Mouse (Mus musculus) heart, embryonic 15.5 days (tissue): ENCODE results near the gene Ednra. TPM values are rescaled to one million over a fixed set of nuclear protein-coding genes. Genes with fewer than 3 reads are reported as not detected.

ENCODE experiments used
- ATAC-seq: fragments of 200-750 bp; cut with Nextera tagmentation; replicated peaks from 2 replicates; pipeline ENCODE4 v1.8.0; 2017; ENCODE audit warnings: low read depth, moderate TSS enrichment; ENCODE audit not compliant: insufficient number of reproducible peaks, insufficient read depth, low FRiP score
- H3K27ac ChIP-seq: fragments of 300-500 bp; sonication (generic); 2 replicates; pipeline ENCODE4 v1.5.1; 2015; ENCODE audit warnings: mild to moderate bottlenecking, inconsistent platforms
- H3K27me3 ChIP-seq: fragments of 300-500 bp; sonication (generic); 2 replicates; pipeline ENCODE4 v1.6.1; 2015; ENCODE audit warnings: inconsistent platforms
- H3K36me3 ChIP-seq: fragments of 300-500 bp; sonication (generic); 2 replicates; pipeline ENCODE4 v1.6.1; 2015; ENCODE audit warnings: mild to moderate bottlenecking, inconsistent platforms
- H3K4me1 ChIP-seq: fragments of 300-500 bp; sonication (generic); replicated peaks from 2 replicates; pipeline ENCODE4 v1.6.1; 2015; ENCODE audit warnings: inconsistent platforms
- H3K4me2 ChIP-seq: fragments of 300-500 bp; sonication (generic); 2 replicates; pipeline ENCODE4 v1.6.1; 2015; ENCODE audit warnings: inconsistent platforms, mild to moderate bottlenecking, moderate library complexity
- H3K4me3 ChIP-seq: fragments of 300-500 bp; sonication (generic); 2 replicates; pipeline ENCODE4 v1.5.1; 2015; ENCODE audit warnings: mild to moderate bottlenecking, inconsistent platforms
- H3K9ac ChIP-seq: fragments of 300-500 bp; sonication (generic); 2 replicates; pipeline ENCODE4 v1.6.1; 2015; ENCODE audit warnings: mild to moderate bottlenecking, inconsistent platforms
- H3K9me3 ChIP-seq: fragments of 300-500 bp; sonication (generic); replicated peaks from 2 replicates; pipeline ENCODE4 v1.6.1; 2016; ENCODE audit warnings: inconsistent platforms
- WGBS: fragments of 180-500 bp; shearing (Covaris S2); methylation state at CpG from one replicate; pipeline ENCODE4 v1.1.7; 2015; ENCODE audit warnings: mixed read lengths; 5-methylcytosine and 5-hydroxymethylcytosine counted together
- polyA plus RNA-seq: library from polyadenylated mRNA; unstranded; fragments of >200 nt; fragmentation: Nextera tagmentation; extraction: Ambion mirVana; gene quantifications from 2 replicates; pipeline ENCODE4 v1.2.1, GENCODE M21; 2015

The Ednra gene
- polyA plus RNA-seq, 1 experiment from 2014 or later, result 35.6 TPM

DNA sequence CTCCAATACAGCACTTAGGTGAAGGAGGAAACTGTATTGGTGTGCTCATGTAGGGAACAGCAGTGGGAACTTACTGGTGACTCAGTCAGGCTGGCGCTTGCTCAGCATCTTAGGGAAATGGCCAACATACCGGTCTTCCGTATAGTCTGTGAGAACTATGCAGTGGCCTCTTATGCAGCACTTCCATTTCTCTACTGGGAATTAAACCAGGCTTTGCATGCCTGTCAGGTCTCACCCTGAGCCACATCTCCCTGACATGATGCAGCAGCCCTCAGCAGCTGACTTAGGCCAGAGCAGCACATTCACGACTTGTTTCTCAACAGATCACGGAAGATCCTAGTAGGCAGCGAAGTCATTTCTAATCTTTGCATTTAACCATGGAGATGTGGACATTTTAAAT is 39.9 kb downstream of the Ednra start:
- Histone ChIP-seq H3K4me3 (no peak overlapping the region), H3K4me2 (no peak overlapping the region), H3K27ac (peak overlapping the region; percentile 30; the same call in 1 of the 2 replicates), H3K9me3 (no peaks in the 10 kb centered on the region), H3K36me3 (peaks cover 9% of the 10 kb centered on the region), H3K4me1 (peaks cover 25% of the 10 kb centered on the region), H3K27me3 (no peaks in the 10 kb centered on the region), H3K9ac (no peak overlapping the region)
- no peak for ATAC-seq
- 65% methylated on average over 6 of the region's 6 CpGs for WGBS

DNA sequence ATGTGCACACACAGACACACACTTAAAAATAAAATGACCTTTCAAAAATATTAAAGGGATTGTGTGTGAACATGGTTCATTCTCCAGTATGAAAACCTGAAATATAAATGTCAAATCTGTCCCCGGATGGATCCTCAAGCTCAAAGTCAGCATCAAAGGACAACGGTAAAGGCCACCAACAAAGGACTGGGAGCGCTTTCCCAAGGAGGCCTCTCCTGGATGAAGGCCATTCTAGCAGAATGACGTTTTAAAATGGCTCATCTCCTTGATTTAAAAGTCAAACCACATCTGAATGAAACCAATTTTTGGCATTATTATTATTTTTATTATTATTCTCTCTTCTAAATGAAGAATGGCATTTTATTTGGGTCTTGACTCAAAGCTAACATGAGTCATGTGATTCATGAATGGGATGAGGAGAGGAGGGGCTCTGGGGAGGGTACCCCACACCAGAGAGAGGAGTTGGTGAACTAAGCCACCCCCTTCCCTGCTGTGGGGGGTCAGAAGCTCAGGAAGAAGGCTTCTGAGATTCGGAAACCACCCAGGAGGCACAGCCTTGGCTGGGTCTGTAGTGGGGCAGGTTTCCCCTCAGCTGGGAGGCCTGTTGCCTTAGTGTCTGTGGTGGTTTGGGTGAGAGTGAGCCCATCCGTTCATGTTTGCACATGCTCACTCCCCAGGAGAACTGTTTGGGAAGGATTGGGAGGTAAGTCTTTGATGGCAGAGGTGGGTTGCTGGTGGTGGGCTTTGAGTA is 40.7 kb downstream of the Ednra start:
- WGBS, result 76% methylated on average over 6 of the region's 6 CpGs

GRCm38 (mm10) chr8:77682008-77682934 is 42.0 kb downstream of the Ednra start:
- no peak overlapping the region for H3K9ac ChIP-seq

More for the DNA sequence above, 40.7 kb downstream of the Ednra start:
- Histone ChIP-seq H3K4me2 (no peak overlapping the region), H3K27ac (peak overlapping the region; percentile 42; the same call in 1 of the 2 replicates), H3K27me3 (no peaks in the 10 kb centered on the region), H3K4me3 (no peak overlapping the region), H3K4me1 (peaks cover 24% of the 10 kb centered on the region), H3K9ac (no peak overlapping the region), H3K36me3 (peaks cover 9% of the 10 kb centered on the region), H3K9me3 (no peaks in the 10 kb centered on the region)
- no peak for ATAC-seq

GRCm38 (mm10) chr8:77672036-77672435 is 52.2 kb downstream of the Ednra start:
- Histone ChIP-seq H3K36me3 (peaks cover 35% of the 10 kb centered on the region), H3K9me3 (no peaks in the 10 kb centered on the region), H3K27ac (peak overlapping the region; percentile 65; the same call in 1 of the 2 replicates), H3K4me1 (peaks cover 25% of the 10 kb centered on the region), H3K4me2 (no peak overlapping the region), H3K27me3 (no peaks in the 10 kb centered on the region), H3K9ac (no peak overlapping the region), H3K4me3 (no peak overlapping the region)
- 21% methylated on average over 4 of the region's 4 CpGs for WGBS
- no peak for ATAC-seq

More at GRCm38 (mm10) chr8:77682008-77682934, 42.0 kb downstream of the Ednra start:
- peak overlapping the region; percentile 28 for H3K4me2 ChIP-seq
- peaks cover 9% of the 10 kb centered on the region for H3K36me3 ChIP-seq
- H3K9me3 ChIP-seq, result no peaks in the 10 kb centered on the region
- H3K4me3 ChIP-seq, result no peak overlapping the region
- ATAC-seq, result no peak
- H3K4me1 ChIP-seq, result peaks cover 24% of the 10 kb centered on the region
- 26% methylated on average over 15 of the region's 15 CpGs for WGBS
- H3K27ac ChIP-seq, result peak overlapping the region; percentile 43
- H3K27me3 ChIP-seq, result no peaks in the 10 kb centered on the region

DNA sequence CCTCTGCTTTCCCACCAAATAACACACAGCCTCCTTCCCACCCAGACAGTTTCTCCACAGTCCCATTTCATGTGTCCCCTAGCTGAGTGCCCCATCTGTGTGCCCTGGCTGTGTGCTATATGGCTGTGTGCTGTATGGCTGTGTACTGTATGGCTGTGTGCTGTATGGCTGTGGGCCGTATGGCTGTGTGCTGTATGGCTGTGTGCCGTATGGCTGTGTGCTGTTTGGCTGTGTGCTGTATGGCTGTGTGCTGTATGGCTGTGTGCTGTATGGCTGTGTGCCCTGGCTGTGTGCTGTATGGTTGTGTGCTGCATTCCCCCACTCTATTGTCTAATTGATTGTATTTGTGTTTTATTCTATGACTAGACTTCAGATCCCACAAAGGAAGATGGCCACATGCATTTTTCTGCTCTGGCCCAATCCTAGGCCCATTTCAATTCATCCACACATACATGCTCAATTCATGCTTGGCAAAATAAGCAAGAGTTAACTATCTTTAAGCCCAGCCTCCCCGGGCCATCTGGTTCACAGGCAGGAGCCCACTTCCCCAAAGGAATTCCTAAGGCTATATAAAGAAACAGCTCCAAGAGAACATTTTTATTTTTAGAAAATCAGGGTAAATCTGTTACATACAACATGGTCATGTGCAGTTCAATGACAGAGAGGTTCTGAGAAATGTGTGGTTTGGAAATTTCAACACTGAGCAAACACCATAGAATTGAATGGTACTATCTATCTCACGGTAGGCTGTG is 53.5 kb downstream of the Ednra start:
- Histone ChIP-seq H3K4me2 (no peak overlapping the region), H3K27ac (peak overlapping the region; percentile 65), H3K4me1 (peaks cover 25% of the 10 kb centered on the region), H3K9ac (no peak overlapping the region), H3K4me3 (no peak overlapping the region), H3K36me3 (peaks cover 43% of the 10 kb centered on the region), H3K9me3 (no peaks in the 10 kb centered on the region), H3K27me3 (no peaks in the 10 kb centered on the region)
- 63% methylated on average over 4 of the region's 4 CpGs for WGBS
- ATAC-seq, result no peak; the same call in 1 of the 2 replicates

DNA sequence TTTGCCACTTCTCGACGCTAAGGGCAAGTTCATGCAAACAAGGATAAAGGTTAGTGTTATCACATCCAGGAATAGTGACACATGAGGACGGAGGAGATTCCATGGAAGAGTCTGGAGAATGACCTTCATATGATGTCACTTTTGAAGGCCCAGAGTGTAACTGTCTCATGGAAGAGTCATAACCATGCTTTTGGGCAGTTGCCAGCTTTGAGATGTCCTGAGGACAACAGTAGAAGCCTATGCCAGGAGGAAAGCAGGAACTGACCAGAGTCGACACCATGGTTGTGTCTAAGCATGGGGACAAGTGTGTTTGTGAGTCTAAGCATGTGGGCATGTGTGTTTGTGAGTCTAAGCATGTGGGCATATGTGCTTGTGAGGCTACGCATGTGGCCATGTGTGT is 56.3 kb downstream of the Ednra start:
- Histone ChIP-seq H3K27me3 (no peaks in the 10 kb centered on the region), H3K9ac (no peak overlapping the region), H3K4me3 (no peak overlapping the region), H3K4me1 (peaks cover 25% of the 10 kb centered on the region), H3K36me3 (peaks cover 60% of the 10 kb centered on the region), H3K9me3 (no peaks in the 10 kb centered on the region), H3K4me2 (no peak overlapping the region), H3K27ac (no peak overlapping the region)
- WGBS, result 77% methylated on average over 5 of the region's 5 CpGs
- no peak for ATAC-seq

- no peak overlapping the region for H3K9ac ChIP-seq
- no peak overlapping the region for H3K4me3 ChIP-seq
- H3K36me3 ChIP-seq, result peaks cover 55% of the 10 kb centered on the region
- no peaks in the 10 kb centered on the region for H3K27me3 ChIP-seq
- no peak overlapping the region for H3K4me2 ChIP-seq
- H3K9me3 ChIP-seq, result no peaks in the 10 kb centered on the region
- no peaks in the 10 kb centered on the region for H3K4me1 ChIP-seq
- no peak for ATAC-seq
- 87% methylated on average over 13 of the region's 13 CpGs for WGBS
- H3K27ac ChIP-seq, result no peak overlapping the region
These were observed 59.4 kb downstream of the Ednra start for GRCm38 (mm10) chr8:77664901-77665300.

DNA sequence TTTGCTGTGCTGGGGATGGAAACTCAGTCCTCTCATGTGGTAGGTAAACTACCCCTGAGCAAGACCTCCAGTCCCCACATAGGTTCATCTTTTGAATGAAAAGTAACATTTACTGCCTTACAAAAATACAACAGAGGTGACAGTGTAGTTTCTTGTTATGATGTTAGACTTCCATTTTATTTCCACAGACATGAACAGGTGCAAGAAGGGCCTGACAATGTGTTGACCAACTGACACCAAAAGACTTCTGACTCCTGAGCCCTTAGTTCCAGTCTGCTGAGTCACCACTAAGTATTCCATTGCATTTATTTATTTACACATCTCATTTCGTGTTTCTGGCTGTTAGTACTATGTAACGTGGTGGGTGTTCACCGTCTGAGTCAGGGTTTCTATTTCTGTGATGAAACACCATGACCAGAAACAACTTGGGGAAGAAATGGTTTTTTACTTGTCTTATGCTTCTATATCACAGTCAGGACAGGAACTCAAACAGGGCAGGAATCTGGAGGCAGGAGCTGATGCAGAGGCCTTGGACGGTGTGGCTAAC is 64.7 kb downstream of the Ednra start:
- Histone ChIP-seq H3K4me3 (no peak overlapping the region), H3K36me3 (peaks cover 11% of the 10 kb centered on the region), H3K4me1 (no peaks in the 10 kb centered on the region), H3K27ac (no peak overlapping the region), H3K9ac (no peak overlapping the region), H3K9me3 (no peaks in the 10 kb centered on the region), H3K4me2 (no peak overlapping the region), H3K27me3 (no peaks in the 10 kb centered on the region)
- 65% methylated on average over 4 of the region's 4 CpGs for WGBS
- no peak for ATAC-seq

DNA sequence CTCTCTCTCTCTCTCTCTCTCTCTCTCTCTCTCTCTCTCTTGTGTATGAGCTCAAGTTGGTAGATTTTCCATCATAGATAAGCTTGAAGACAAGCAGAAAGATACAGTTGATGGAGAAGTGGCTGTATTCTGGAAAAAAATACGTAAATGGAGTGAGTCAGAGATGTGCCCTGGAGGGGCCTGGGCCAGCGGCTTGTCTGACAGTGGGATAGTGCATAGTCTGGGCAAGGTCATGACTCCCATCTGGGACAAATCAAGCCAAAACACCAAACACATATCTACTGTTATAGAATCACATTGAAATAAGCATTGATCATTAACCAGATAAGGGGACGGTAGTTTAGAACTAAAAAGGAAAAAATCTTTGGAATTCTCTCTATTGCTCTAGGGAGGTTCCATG is 65.9 kb downstream of the Ednra start:
- Histone ChIP-seq H3K4me3 (no peak overlapping the region), H3K4me1 (no peaks in the 10 kb centered on the region), H3K27ac (no peak overlapping the region), H3K27me3 (no peaks in the 10 kb centered on the region), H3K9ac (no peak overlapping the region), H3K4me2 (no peak overlapping the region), H3K9me3 (no peaks in the 10 kb centered on the region), H3K36me3 (no peaks in the 10 kb centered on the region)
- 67% methylated on average over 3 of the region's 3 CpGs for WGBS
- no peak for ATAC-seq

GRCm38 (mm10) chr8:77650646-77651190 is 73.5 kb downstream of the Ednra start:
- Histone ChIP-seq H3K27ac (no peak overlapping the region), H3K27me3 (no peaks in the 10 kb centered on the region), H3K9me3 (no peaks in the 10 kb centered on the region), H3K4me1 (no peaks in the 10 kb centered on the region), H3K9ac (no peak overlapping the region), H3K36me3 (no peaks in the 10 kb centered on the region), H3K4me2 (no peak overlapping the region), H3K4me3 (no peak overlapping the region)
- WGBS, result 53% methylated on average over 1 of the region's 1 CpGs
- ATAC-seq, result no peak
